Mouse (Mus musculus): ENCODE measurements around the gene Dupd1.

- TF ChIP-seq CTCF (IDR thresholded peaks at IDR 0.05) (no peak), EP300 (IDR thresholded peaks at IDR 0.05) (peak; percentile 78)
Observed at GRCm38 (mm10) chr14:21669633-21670421, 44.5 kb downstream of the Dupd1 start.

Data from lung, postnatal 0 days (tissue).